Mouse (Mus musculus): ENCODE measurements around the gene Sh3bp1. TPM values are rescaled to one million over a fixed set of nuclear protein-coding genes. Genes with fewer than 3 reads are reported as not detected.

Sh3bp1 gene
- polyA plus RNA-seq, 1 experiment = 26.2 TPM

DNA sequence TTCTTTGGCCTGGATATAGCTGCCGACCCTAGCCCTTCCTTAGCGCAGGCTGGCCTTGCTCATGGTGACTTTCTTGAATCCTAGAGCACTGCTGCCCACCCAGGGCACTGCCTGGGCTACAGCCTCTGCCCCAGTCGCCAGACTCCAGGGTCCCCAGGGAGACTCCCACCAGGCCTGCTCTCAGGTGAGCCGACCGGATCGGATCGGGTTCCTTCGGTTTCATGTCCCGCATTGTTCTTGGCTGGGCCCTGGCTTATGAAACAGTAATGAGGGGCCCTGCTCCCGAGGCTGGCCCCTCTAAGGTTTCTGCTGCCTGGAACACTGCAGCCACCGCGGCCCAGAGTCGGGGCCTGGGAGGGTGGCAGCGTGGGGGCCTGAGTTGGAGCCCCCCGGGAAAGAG, 57.5 kb downstream of the Sh3bp1 start:
- TF ChIP-seq CTCF (conservative IDR thresholded peaks at IDR 0.05; ENCODE audit: insufficient read depth, insufficient read length, low read depth, low read length) (no peak), POLR2A (IDR thresholded peaks at IDR 0.05; ENCODE audit: low read depth, low read length) (no peak)
- Histone ChIP-seq H3K27ac (ENCODE audit: insufficient read depth, low read depth, low read length) (no peak overlapping the region), H3K4me1 (ENCODE audit: control insufficient read depth, insufficient read depth, low read length) (no peaks in the 10 kb centered on the region), H3K27me3 (replicated peaks; ENCODE audit: control insufficient read depth, insufficient read depth, low read length) (no peaks in the 10 kb centered on the region), H3K4me3 (ENCODE audit: insufficient read depth, low read depth, low read length) (no peak overlapping the region), H3K36me3 (ENCODE audit: control insufficient read depth, insufficient read depth, low read length) (no peaks in the 10 kb centered on the region)
- DNase-seq = no peak
- 49% methylated on average over 15 of the region's 15 CpGs for WGBS

DNA sequence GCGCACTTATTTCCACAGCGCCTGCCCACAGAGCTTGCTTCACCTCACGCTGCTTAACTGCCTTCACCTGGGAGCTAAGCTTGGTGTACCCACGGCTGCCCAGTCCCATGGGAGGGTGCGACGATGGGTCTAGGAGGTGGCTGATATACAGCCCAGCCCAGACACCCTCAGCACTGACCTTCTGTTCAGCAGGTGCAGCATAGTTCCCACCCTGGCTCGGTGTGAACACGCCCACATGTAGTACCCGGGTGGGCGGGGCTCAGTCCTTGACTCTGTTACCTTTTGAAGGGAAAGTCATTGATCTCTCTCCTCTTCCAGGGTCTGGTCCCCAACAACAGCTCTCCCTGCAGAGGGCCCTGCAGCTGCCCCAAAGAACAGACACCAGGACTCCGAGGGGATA, 60.0 kb downstream of the Sh3bp1 start:
- no peaks in the 10 kb centered on the region for H3K36me3 ChIP-seq (ENCODE audit: control insufficient read depth, insufficient read depth, low read length)
- H3K4me1 ChIP-seq (ENCODE audit: control insufficient read depth, insufficient read depth, low read length) = no peaks in the 10 kb centered on the region
- DNase-seq = no peak
- H3K27me3 ChIP-seq (replicated peaks; ENCODE audit: control insufficient read depth, insufficient read depth, low read length) = no peaks in the 10 kb centered on the region
- no peak overlapping the region for H3K27ac ChIP-seq (ENCODE audit: insufficient read depth, low read depth, low read length)
- WGBS = 86% methylated on average over 11 of the region's 11 CpGs
- no peak overlapping the region for H3K4me3 ChIP-seq (ENCODE audit: insufficient read depth, low read depth, low read length)
- no peak for TF ChIP-seq POLR2A (IDR thresholded peaks at IDR 0.05; ENCODE audit: low read depth, low read length)
- TF ChIP-seq CTCF (conservative IDR thresholded peaks at IDR 0.05; ENCODE audit: insufficient read depth, insufficient read length, low read depth, low read length) = no peak

GRCm38 (mm10) chr15:78960088-78960487, 60.5 kb downstream of the Sh3bp1 start:
- DNase-seq = no peak
- 67% methylated on average over 4 of the region's 4 CpGs for WGBS

More at GRCm38 (mm10) chr15:78960088-78960487, 60.5 kb downstream of the Sh3bp1 start:
- no peaks in the 10 kb centered on the region for H3K27me3 ChIP-seq (replicated peaks; ENCODE audit: control insufficient read depth, insufficient read depth, low read length)
- no peak overlapping the region for H3K27ac ChIP-seq (ENCODE audit: insufficient read depth, low read depth, low read length)
- H3K4me1 ChIP-seq (ENCODE audit: control insufficient read depth, insufficient read depth, low read length) = no peaks in the 10 kb centered on the region
- no peak overlapping the region for H3K4me3 ChIP-seq (ENCODE audit: insufficient read depth, low read depth, low read length)
- TF ChIP-seq POLR2A (IDR thresholded peaks at IDR 0.05; ENCODE audit: low read depth, low read length) (no peak), CTCF (conservative IDR thresholded peaks at IDR 0.05; ENCODE audit: insufficient read depth, insufficient read length, low read depth, low read length) (no peak)
- H3K36me3 ChIP-seq (ENCODE audit: control insufficient read depth, insufficient read depth, low read length) = no peaks in the 10 kb centered on the region

Other genes with a start within 250 kb of the Sh3bp1 start
- 0.03 and 0.04 TPM in 2 replicates for gene Elfn2, start 181.0 kb upstream of the Sh3bp1 start, polyA plus RNA-seq (2012; rRNA removed)
- 15.7 and 16.6 TPM in 2 replicates for gene Mfng, start 126.3 kb upstream of the Sh3bp1 start, polyA plus RNA-seq (2012; rRNA removed)
- gene Card10, start 96.7 kb upstream of the Sh3bp1 start, polyA plus RNA-seq (2012; rRNA removed) = 80.4 and 93.7 TPM in 2 replicates
- gene Cdc42ep1, start 57.1 kb upstream of the Sh3bp1 start, polyA plus RNA-seq (2012; rRNA removed) = 59.2 and 66.7 TPM in 2 replicates
- 0.24 and 0.25 TPM in 2 replicates for gene Lgals2, start 44.2 kb upstream of the Sh3bp1 start, polyA plus RNA-seq (2012; rRNA removed)
- 56.5 and 68.1 TPM in 2 replicates for gene Gga1, start 22.6 kb upstream of the Sh3bp1 start, polyA plus RNA-seq (2012; rRNA removed)
- gene Gm49510, start 101 bp upstream of the Sh3bp1 start, polyA plus RNA-seq (2012; rRNA removed) = 0.03 TPM in 1 of 2 replicates, not detected in the other
- 1.7 and 1.9 TPM in 2 replicates for gene Pdxp, start 14.2 kb downstream of the Sh3bp1 start, polyA plus RNA-seq (2012; rRNA removed)
- 310 and 318 TPM in 2 replicates for gene Lgals1, start 27.0 kb downstream of the Sh3bp1 start, polyA plus RNA-seq (2012; rRNA removed)
- 19.3 and 24.1 TPM in 2 replicates for gene Nol12, start 35.2 kb downstream of the Sh3bp1 start, polyA plus RNA-seq (2012; rRNA removed)
- gene Triobp, start 48.0 kb downstream of the Sh3bp1 start, polyA plus RNA-seq (2012; rRNA removed) = 41.8 and 47.6 TPM in 2 replicates
- 123 and 145 TPM in 2 replicates for gene H1f0, start 128.7 kb downstream of the Sh3bp1 start, polyA plus RNA-seq (2012; rRNA removed)
- 0.64 and 1.2 TPM in 2 replicates for gene Galr3, start 142.1 kb downstream of the Sh3bp1 start, polyA plus RNA-seq (2012; rRNA removed)
- 38.9 and 52.2 TPM in 2 replicates for gene Ankrd54, start 163.1 kb downstream of the Sh3bp1 start, polyA plus RNA-seq (2012; rRNA removed)
- gene Eif3l, start 175.4 kb downstream of the Sh3bp1 start, polyA plus RNA-seq (2012; rRNA removed) = 172 and 183 TPM in 2 replicates
- 23.3 and 24.5 TPM in 2 replicates for gene Micall1, start 209.1 kb downstream of the Sh3bp1 start, polyA plus RNA-seq (2012; rRNA removed)
- 50.3 and 74.9 TPM in 2 replicates for gene Polr2f, start 241.2 kb downstream of the Sh3bp1 start, polyA plus RNA-seq (2012; rRNA removed)
- 18.8 and 19.6 TPM in 2 replicates for gene 1700088E04Rik, start 241.5 kb downstream of the Sh3bp1 start, polyA plus RNA-seq (2012; rRNA removed)